Mouse (Mus musculus) 3134 (cell line): ENCODE data around the gene Arap2.
"Not testable (repeated sequence)": the region's sequence is repeated elsewhere in the genome, so short reads cannot be mapped to it uniquely, and the experiment has no call there.

ENCODE experiments used
- DNase-seq: peaks from one replicate; pipeline ENCODE4 v3.0.0-alpha.2; 2011; ENCODE audit warnings: low spot score; ENCODE audit not compliant: insufficient read length; ENCODE audit errors: extremely low read depth

Arap2 gene

GRCm38 (mm10) chr5:62743220-62743922 is 22.6 kb downstream of the Arap2 start:
- DNase-seq, result no peak

GRCm38 (mm10) chr5:62739451-62740415 is 26.2 kb downstream of the Arap2 start:
- DNase-seq, result no peak

- not testable (repeated sequence) for DNase-seq
Observed at GRCm38 (mm10) chr5:62730573-62730972, 35.4 kb downstream of the Arap2 start.

DNA sequence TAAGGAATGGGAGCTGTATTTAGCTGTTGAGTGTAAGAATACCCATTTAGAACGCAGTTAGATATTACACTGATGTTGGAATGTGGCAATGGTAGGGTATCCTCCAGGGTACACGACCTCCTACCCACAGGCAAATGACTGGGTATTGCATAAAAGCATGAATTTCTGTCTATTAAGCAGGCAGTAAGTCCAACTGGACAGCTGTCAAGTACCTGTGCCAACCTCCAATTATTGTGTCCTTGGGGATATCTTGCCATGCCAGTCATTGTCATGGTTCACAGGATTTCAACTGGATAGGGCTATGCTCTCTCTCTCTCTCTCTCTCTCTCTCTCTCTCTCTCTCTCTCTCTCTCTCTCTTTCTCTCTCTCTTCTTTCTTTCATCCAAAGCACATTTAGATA is 40.4 kb downstream of the Arap2 start:
- DNase-seq, result no peak

- no peak for DNase-seq
Observed at GRCm38 (mm10) chr5:62723261-62724105, 42.5 kb downstream of the Arap2 start.

- DNase-seq, result no peak
Observed at GRCm38 (mm10) chr5:62716468-62716867, 49.5 kb downstream of the Arap2 start.

DNA sequence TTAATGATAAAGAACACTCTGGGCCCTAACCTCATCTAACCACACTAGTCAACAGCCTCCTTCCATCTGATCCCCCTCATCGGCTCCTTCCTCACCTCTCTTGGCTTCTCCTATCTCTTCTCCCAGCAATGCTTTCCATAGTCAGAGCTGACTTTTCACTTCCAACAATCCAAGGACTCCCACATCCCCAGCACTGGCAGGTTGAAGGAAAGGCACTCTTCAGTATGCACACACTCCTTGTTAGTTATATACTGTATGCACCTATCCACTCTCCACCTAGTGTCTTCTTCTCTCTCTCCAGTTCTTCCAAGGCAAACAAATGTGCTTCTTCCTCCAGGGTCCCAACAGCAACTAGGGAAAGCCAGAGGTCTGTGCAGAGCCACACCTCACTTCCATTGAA is 50.0 kb downstream of the Arap2 start:
- DNase-seq, result no peak

GRCm38 (mm10) chr5:62715436-62715835 is 50.5 kb downstream of the Arap2 start:
- no peak for DNase-seq

DNA sequence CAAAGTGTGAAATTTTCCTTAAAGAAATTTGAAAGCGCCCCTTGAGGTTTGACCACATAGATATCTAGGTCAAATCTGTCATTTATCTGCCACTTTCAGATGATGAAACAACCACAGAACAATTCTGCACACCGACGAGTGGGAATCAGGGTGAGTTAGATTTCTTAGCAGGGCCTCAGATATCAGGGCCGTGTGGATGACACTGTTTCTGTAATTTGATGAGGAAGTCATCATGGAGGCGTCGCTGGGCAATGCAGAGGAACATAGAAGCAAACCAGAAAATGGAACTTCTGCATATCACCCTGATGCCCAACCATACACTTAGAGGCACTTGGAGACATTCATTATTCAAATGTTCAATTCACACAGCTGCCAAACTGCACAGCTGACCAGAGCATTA is 55.0 kb downstream of the Arap2 start:
- DNase-seq, result no peak

DNA sequence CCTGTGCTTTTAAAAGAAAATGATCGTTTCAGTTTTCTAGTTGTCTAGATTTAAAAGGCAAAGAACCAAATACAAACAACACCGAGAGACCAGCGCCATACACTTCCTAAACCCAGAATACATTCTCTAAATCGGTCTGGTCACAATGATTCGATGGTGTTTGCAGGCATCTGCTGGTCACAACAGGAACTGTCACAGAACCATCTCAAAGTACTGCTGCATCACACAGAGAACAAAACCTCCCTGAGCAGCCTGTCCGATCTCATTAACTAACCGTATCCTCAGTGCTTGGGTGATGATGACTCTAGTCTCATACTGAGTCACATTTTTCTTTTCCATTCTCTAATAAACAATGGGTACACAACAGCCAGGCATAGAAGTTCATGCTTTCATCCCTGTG is 59.1 kb downstream of the Arap2 start:
- DNase-seq, result no peak

GRCm38 (mm10) chr5:62689965-62690364 is 76.0 kb downstream of the Arap2 start:
- no peak for DNase-seq

DNA sequence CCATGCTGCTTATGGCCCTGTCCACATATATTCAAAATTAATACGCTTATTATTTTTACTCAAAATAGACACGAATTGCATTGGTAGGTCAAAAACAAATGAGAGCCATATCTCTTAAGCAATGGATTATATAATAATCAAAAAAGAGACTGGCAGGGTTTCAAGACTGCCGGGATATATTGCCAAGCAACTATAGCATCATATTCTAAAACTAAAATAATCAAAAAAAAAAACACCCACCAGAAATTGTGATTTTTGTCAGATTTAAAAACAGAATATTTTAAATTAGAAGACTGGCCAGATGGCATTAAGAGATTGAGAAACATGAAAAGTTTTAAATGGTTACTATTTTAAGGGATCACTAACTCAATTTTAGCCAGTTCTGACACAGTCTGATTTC is 82.2 kb downstream of the Arap2 start:
- DNase-seq, result no peak

- DNase-seq, result no peak
Observed at GRCm38 (mm10) chr5:62683207-62683606, 82.8 kb downstream of the Arap2 start.

GRCm38 (mm10) chr5:62677390-62677789 is 88.6 kb downstream of the Arap2 start:
- DNase-seq, result no peak

DNA sequence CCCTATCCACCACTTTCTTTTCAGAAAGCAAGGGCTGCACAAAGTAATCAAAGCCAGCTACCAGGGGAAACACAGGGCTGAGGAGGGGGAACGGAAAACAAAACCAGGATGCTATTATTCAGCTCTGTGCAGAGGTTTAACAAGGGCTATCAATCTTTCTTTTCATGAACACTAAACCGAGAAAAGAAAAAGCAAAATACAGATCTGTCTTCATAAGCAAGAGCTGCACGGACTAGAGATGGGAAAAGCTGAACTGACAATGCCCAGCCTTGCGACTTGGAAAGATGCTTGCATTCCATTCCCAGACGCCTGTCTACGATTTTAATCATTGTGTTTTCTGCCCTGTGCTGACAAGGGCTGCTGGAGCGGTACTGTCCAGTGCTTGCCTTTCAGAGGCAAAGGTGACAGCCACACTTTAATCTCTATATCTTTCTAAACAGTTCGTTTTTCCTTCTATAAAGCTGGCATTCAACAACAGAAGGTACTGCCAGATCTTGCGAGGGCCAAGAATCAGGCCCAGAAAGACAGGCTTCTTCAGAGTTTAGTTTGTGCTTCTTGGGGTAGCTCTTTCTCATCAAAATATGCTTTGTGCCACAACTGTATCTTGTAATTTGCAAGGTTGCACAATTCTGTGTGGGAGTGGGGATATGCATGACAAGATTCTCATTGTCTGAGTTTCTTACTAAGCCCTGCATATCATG is 93.1 kb downstream of the Arap2 start:
- DNase-seq, result no peak

DNA sequence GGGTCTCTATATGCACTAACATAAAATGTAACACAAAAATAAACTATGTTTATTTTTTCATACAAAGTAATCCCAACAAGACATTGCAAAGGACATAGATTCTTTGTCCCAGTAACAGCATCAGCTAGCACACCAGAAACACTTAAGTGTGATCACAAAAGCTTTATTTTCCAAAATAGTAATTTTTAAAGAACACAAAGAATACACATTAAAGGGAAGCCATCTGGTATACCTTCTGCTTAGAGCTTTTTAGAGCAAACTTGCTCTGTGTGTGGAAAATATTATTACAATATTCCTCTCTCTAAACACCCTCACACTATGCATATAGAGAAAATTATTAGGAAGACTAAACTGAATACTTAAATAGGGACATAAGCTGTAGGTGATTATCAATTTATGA is 100.6 kb downstream of the Arap2 start:
- no peak for DNase-seq

- no peak for DNase-seq
Observed at GRCm38 (mm10) chr5:62664847-62665246, 101.1 kb downstream of the Arap2 start.

DNA sequence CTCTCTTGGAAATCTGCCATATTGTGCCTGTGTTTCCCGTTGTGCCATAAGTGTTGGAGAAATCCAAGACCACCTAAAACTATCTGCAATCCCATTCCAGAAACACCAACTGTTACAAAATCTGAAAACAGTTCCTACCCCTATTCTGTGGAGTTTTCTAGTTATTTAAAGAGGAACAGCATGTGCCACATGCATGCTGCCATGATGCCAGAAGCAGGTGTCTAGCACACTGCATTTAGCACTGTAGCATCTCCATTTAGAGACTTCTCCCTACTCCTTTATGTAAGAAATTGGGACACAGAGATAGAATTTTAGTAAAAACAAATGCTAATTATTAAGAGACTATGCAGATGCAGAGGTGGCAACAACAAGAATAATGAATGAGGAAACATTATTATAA is 102.8 kb downstream of the Arap2 start:
- DNase-seq, result no peak

DNA sequence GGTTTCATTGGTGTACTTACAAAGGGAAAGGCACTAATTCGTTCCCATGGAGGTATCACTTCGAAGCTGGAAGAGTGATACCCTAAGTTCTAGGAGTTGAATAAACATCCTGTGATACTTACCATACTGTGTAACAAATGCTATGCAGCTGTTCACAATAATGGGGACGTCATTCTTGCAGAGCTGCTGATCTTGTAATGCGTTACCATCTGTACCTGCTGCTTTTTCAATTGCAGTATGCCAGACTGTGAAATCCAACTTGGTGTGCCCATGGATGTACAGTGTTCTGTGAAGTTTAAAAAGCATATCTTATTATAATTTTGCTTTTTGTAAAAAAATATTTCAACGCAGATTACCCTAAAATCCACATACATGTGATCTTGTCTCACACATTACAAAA is 112.0 kb downstream of the Arap2 start:
- no peak for DNase-seq

- DNase-seq, result no peak
Observed at GRCm38 (mm10) chr5:62642330-62642729, 123.6 kb downstream of the Arap2 start.
